Mouse (Mus musculus) liver, embryonic 15.5 days (tissue): ENCODE measurements around the gene Styx. TPM values are rescaled to one million over a fixed set of nuclear protein-coding genes. Genes with fewer than 3 reads are reported as not detected.

Experiments
- ATAC-seq: fragments of 200-750 bp; cut with Nextera tagmentation; 2 replicates; pipeline ENCODE4 v1.8.0; 2017; ENCODE audit warnings: moderate number of reproducible peaks, mild to moderate bottlenecking, moderate library complexity; ENCODE audit not compliant: insufficient read depth
- H3K27ac ChIP-seq: fragments of 300-500 bp; sonication (generic); replicated peaks from 2 replicates; pipeline ENCODE4 v1.5.1; 2015; ENCODE audit warnings: mild to moderate bottlenecking, inconsistent platforms
- H3K27me3 ChIP-seq: fragments of 300-500 bp; sonication (generic); 2 replicates; pipeline ENCODE4 v1.6.1; 2015; ENCODE audit warnings: mild to moderate bottlenecking, inconsistent platforms
- H3K36me3 ChIP-seq: fragments of 300-500 bp; sonication (generic); replicated peaks from 2 replicates; pipeline ENCODE4 v1.6.1; 2015; ENCODE audit warnings: moderate library complexity, mild to moderate bottlenecking, inconsistent platforms
- H3K4me1 ChIP-seq: fragments of 300-500 bp; sonication (generic); replicated peaks from 2 replicates; pipeline ENCODE4 v1.6.1; 2015; ENCODE audit warnings: inconsistent platforms
- H3K4me2 ChIP-seq: fragments of 300-500 bp; sonication (generic); 2 replicates; pipeline ENCODE4 v1.6.1; 2015; ENCODE audit warnings: moderate library complexity, mild to moderate bottlenecking, inconsistent platforms
- H3K4me3 ChIP-seq: fragments of 300-500 bp; sonication (generic); replicated peaks from 2 replicates; pipeline ENCODE4 v1.5.1; 2015; ENCODE audit warnings: mild to moderate bottlenecking, inconsistent platforms
- H3K9ac ChIP-seq: fragments of 300-500 bp; sonication (generic); 2 replicates; pipeline ENCODE4 v1.6.1; 2015; ENCODE audit warnings: moderate library complexity, mild to moderate bottlenecking, inconsistent platforms
- H3K9me3 ChIP-seq: fragments of 300-500 bp; sonication (generic); replicated peaks from 2 replicates; pipeline ENCODE4 v1.6.1; 2016; ENCODE audit warnings: inconsistent platforms
- WGBS: fragments of 180-500 bp; shearing (Covaris S2); methylation state at CpG from one replicate; pipeline ENCODE4 v1.1.7; 2015; ENCODE audit warnings: mixed read lengths; ENCODE audit not compliant: insufficient replicate concordance; 5-methylcytosine and 5-hydroxymethylcytosine counted together
- polyA plus RNA-seq: library from polyadenylated mRNA; unstranded; fragments of >200 nt; fragmentation: Nextera tagmentation; extraction: Ambion mirVana; gene quantifications from 2 replicates; pipeline ENCODE4 v1.2.1, GENCODE M21; 2015

The Styx gene
- polyA plus RNA-seq, 1 experiment from 2014 or later = 16.2 TPM

DNA sequence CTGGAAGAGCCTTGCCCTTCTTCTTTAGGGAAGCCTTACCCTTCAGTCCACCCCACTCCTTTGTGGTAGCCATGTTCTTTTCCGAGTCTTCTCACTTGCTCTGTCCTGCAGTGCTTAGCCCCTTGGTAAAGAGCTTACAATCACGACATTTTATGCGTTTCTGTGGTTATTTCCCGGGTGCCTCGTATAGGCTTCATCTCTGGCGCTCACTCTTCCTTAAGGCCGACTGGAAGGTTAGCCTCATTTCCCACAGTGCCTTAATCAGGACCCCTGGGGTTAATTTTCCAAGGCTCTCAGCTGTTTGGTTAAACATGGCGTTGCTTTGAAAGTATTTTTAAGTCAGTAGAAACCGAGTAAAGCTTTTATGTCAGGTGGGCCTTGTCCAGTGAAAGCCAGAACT lies 88.5 kb downstream of the Styx start:
- no peak for ATAC-seq
- Histone ChIP-seq H3K36me3 (no peaks in the 10 kb centered on the region), H3K9me3 (no peaks in the 10 kb centered on the region), H3K27me3 (no peaks in the 10 kb centered on the region), H3K9ac (no peak overlapping the region), H3K4me3 (no peak overlapping the region), H3K4me1 (0 out of 2 replicates have a peak, but pooled peaks cover 4% of the 10 kb centered on the region), H3K27ac (no peak overlapping the region), H3K4me2 (no peak overlapping the region)
- 60% methylated on average over 9 of the region's 9 CpGs for WGBS

DNA sequence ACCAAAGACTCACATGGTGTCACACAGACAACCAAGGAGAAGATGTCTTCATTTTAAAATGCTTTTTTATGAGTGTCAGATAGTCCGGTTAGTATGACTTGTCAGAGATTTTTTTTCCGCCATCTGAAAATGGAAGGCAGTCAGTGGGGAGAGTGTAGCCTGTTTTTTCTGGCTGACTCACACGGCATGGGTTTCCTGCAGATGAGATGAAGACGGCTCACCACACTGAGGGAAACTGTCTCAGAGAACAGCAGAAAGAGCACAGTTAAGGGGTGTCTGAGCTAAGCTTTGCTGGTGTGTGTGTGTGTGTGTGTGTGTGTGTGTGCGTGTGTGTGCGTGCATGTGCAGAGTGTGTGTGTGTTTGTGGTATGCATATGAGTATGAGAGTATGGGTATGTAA lies 90.4 kb downstream of the Styx start:
- no peak overlapping the region for H3K9ac ChIP-seq

GRCm38 (mm10) chr14:45442781-45443560 lies 92.1 kb downstream of the Styx start:
- H3K4me1 ChIP-seq = peaks cover 13% of the 10 kb centered on the region
- H3K27me3 ChIP-seq = no peaks in the 10 kb centered on the region
- WGBS = 37% methylated on average over 12 of the region's 12 CpGs
- H3K9ac ChIP-seq = no peak overlapping the region
- no peak overlapping the region for H3K4me2 ChIP-seq
- no peaks in the 10 kb centered on the region for H3K36me3 ChIP-seq
- no peaks in the 10 kb centered on the region for H3K9me3 ChIP-seq
- no peak overlapping the region for H3K4me3 ChIP-seq
- no peak for ATAC-seq
- H3K27ac ChIP-seq = no peak overlapping the region

More for the DNA sequence above, 90.4 kb downstream of the Styx start:
- WGBS = 60% methylated on average over 6 of the region's 6 CpGs
- H3K36me3 ChIP-seq = no peaks in the 10 kb centered on the region
- no peak overlapping the region for H3K27ac ChIP-seq
- H3K27me3 ChIP-seq = no peaks in the 10 kb centered on the region
- H3K4me1 ChIP-seq = peaks cover 13% of the 10 kb centered on the region
- H3K4me3 ChIP-seq = no peak overlapping the region
- no peak for ATAC-seq
- H3K4me2 ChIP-seq = no peak overlapping the region
- H3K9me3 ChIP-seq = no peaks in the 10 kb centered on the region

DNA sequence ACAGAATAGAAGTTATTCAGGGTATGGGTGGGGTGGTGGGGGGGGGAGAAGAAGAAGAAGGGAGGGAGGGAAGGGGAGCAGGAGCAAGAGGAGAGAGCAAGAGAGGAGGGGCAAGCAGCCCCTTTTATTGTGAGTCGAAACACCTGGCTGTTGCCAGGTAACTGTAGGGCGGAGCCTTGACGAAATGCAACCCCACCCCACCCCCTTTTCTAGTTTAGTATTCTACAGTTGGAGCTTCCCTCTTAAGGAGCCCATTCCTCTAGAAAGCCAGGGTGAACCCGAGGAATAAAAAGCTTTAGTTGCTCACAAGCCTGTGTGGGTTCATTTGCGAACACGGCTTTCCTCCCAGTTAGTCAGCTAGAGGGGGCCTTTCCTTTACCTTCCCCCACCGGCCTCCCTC lies 94.0 kb downstream of the Styx start:
- no peaks in the 10 kb centered on the region for H3K36me3 ChIP-seq
- ATAC-seq = no peak
- no peaks in the 10 kb centered on the region for H3K9me3 ChIP-seq
- peak overlapping the region; percentile 36 for H3K4me2 ChIP-seq
- H3K27ac ChIP-seq = no peak overlapping the region; the same call in 1 of the 2 replicates
- H3K4me1 ChIP-seq = peaks cover 13% of the 10 kb centered on the region
- H3K27me3 ChIP-seq = no peaks in the 10 kb centered on the region
- H3K9ac ChIP-seq = no peak overlapping the region
- WGBS = 43% methylated on average over 7 of the region's 7 CpGs
- H3K4me3 ChIP-seq = no peak overlapping the region

- 35% methylated on average over 12 of the region's 12 CpGs for WGBS
- H3K27me3 ChIP-seq = no peaks in the 10 kb centered on the region
- no peak overlapping the region; the same call in 1 of the 2 replicates for H3K27ac ChIP-seq
- no peaks in the 10 kb centered on the region for H3K36me3 ChIP-seq
- no peak overlapping the region for H3K4me3 ChIP-seq
- H3K9ac ChIP-seq = no peak overlapping the region
- H3K4me1 ChIP-seq = peaks cover 13% of the 10 kb centered on the region
- ATAC-seq = peak; percentile 66
- H3K4me2 ChIP-seq = peak overlapping the region; percentile 36
- no peaks in the 10 kb centered on the region for H3K9me3 ChIP-seq
Measured at GRCm38 (mm10) chr14:45445445-45445844, 94.6 kb downstream of the Styx start.

GRCm38 (mm10) chr14:45446777-45447176 lies 95.9 kb downstream of the Styx start:
- no peaks in the 10 kb centered on the region for H3K27me3 ChIP-seq
- H3K9me3 ChIP-seq = no peaks in the 10 kb centered on the region
- no peak overlapping the region for H3K4me2 ChIP-seq
- no peak overlapping the region for H3K27ac ChIP-seq
- no peak overlapping the region for H3K9ac ChIP-seq
- peaks cover 24% of the 10 kb centered on the region for H3K4me1 ChIP-seq
- ATAC-seq = no peak
- no peak overlapping the region for H3K4me3 ChIP-seq
- WGBS = 71% methylated on average over 3 of the region's 3 CpGs
- H3K36me3 ChIP-seq = no peaks in the 10 kb centered on the region

- Histone ChIP-seq H3K27me3 (no peaks in the 10 kb centered on the region), H3K4me2 (no peak overlapping the region), H3K36me3 (no peaks in the 10 kb centered on the region), H3K4me1 (peaks cover 35% of the 10 kb centered on the region), H3K4me3 (no peak overlapping the region), H3K9ac (no peak overlapping the region), H3K9me3 (no peaks in the 10 kb centered on the region), H3K27ac (no peak overlapping the region)
- ATAC-seq = no peak
- 25% methylated on average over 2 of the region's 2 CpGs for WGBS
Measured at GRCm38 (mm10) chr14:45451090-45451489, 100.2 kb downstream of the Styx start.

GRCm38 (mm10) chr14:45452148-45452547 lies 101.3 kb downstream of the Styx start:
- 57% methylated on average over 4 of the region's 4 CpGs for WGBS
- Histone ChIP-seq H3K36me3 (no peaks in the 10 kb centered on the region), H3K4me1 (peaks cover 38% of the 10 kb centered on the region), H3K27ac (peak overlapping the region; percentile 59), H3K27me3 (no peaks in the 10 kb centered on the region), H3K9me3 (no peaks in the 10 kb centered on the region), H3K4me3 (no peak overlapping the region), H3K9ac (no peak overlapping the region), H3K4me2 (no peak overlapping the region)
- ATAC-seq = no peak

GRCm38 (mm10) chr14:45452861-45453512 lies 102.1 kb downstream of the Styx start:
- Histone ChIP-seq H3K36me3 (no peaks in the 10 kb centered on the region), H3K9ac (no peak overlapping the region), H3K9me3 (no peaks in the 10 kb centered on the region), H3K4me1 (peaks cover 39% of the 10 kb centered on the region), H3K27ac (peak overlapping the region; percentile 59), H3K4me2 (0 out of 2 replicates have a peak overlapping the region, but pooled peaks have one; percentile 3), H3K27me3 (no peaks in the 10 kb centered on the region), H3K4me3 (no peak overlapping the region)
- 7% methylated on average over 11 of the region's 11 CpGs for WGBS
- peak; percentile 72 for ATAC-seq

DNA sequence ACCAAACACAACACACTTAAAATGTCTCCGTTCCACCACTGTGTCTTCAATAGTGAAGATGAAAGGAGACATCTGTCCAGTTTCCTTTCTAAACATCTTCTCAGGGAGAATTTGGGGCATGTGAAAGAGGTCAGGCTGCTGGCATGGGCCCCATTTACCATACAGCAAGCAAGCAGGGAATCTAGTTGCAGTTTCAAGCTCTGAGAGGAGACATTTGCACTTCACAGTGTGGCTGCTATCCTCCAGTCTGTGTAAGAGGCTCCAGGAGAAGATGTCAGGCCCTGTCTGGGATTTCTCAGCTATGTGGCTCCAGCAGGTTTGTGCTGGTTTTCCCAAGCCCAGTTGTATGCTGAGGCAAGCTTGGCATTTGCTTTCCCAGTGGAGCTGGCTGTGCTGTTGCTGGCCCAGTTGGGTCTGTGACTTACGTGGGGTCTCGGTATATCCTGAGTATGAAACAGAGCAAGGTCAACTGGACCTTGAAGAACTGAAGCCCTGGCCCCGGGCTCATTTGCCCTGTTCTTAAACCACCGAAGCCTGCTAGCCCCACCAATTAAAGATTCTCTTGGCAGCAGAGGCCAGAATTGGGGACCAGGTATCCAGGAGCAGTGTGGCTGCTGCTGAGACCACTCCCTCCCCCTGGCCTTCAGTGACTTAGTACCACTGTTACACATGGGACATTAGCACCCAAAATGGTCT lies 102.8 kb downstream of the Styx start:
- H3K4me2 ChIP-seq = no peak overlapping the region
- H3K4me3 ChIP-seq = no peak overlapping the region
- H3K27me3 ChIP-seq = no peaks in the 10 kb centered on the region
- peak overlapping the region; percentile 59 for H3K27ac ChIP-seq
- WGBS = 72% methylated on average over 5 of the region's 5 CpGs
- no peak overlapping the region for H3K9ac ChIP-seq
- H3K36me3 ChIP-seq = no peaks in the 10 kb centered on the region; the same call in 1 of the 2 replicates
- H3K9me3 ChIP-seq = no peaks in the 10 kb centered on the region
- H3K4me1 ChIP-seq = peaks cover 39% of the 10 kb centered on the region
- ATAC-seq = no peak
